Mouse (Mus musculus): ENCODE measurements around the gene Fam193b.

Fam193b gene

DNA sequence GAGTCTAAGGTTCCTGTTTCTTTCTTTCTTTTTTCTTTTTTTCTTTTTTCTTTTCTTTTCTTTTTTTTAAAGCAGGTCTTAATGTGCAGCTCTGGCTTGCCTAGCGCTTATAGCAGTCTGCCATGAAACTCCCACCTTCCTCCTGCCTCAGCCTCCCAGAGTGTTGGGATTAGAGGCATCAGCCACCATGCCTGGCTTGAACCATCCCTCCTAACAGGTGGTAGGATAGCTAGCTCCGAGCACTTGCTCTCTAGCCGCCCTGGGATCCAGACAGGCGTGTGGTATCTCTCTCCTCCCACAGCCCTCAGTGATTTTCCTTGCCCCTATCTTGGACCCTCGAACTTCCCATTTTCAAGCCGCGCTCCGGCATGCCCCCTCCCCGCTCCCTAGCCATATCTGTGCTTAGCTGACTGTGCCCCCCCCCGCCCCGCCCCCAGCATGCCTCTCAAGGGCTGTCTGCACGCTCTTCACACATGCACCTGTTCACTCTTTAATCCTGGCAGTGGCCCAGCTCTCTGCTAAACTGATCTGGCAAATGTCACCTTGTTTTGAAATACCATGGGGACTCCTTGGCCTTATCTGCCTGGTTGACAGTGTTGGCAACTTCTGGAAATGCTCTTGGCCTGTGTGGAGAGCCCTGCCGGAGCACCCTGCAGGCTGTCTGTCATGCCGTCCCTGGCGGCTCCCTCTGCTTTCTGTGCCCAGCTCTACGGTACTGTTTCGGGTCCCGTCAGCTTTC lies 75.9 kb downstream of the Fam193b start:
- DNase-seq, result peak; percentile 90

DNA sequence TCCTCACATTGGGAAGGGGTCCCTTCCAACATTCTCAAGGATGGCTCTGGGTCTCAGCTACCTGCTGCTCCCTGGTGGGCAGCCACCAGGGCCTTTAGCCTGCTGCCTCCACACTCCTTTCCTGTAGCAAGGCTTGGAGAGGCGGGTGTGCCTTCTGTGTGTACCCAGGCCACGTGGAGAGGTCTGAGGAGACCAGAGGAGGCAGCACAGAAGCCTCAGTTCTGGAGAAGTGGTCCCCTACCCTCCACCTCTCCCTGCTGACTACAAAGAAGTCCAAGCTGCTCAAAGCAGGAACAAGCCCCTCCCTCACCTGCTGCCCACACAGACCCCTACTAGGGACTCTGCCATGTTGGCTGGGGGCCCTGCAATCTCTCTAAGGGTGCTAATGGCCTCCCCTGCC lies 76.7 kb downstream of the Fam193b start:
- no peak for DNase-seq
